Mouse (Mus musculus) erythroblast, embryonic 14.5 days (primary cell): ENCODE results near the gene Oxnad1.

Experiments
- GATA1 ChIP-seq: IDR thresholded peaks from 2 replicates; pipeline ENCODE4 v1.6.1; 2012; ENCODE audit warnings: low read length, inconsistent platforms, mixed read lengths
- TAL1 ChIP-seq: IDR thresholded peaks from 3 replicates; pipeline ENCODE4 v1.6.1; 2012; ENCODE audit warnings: low read length, inconsistent platforms, mixed read lengths

GRCm38 (mm10) chr14:32106911-32107310 is 21.7 kb downstream of the Oxnad1 start:
- TF ChIP-seq GATA1 (no peak), TAL1 (no peak)
